Mouse (Mus musculus): ENCODE data around the gene Wdr62.

The Wdr62 gene

DNA sequence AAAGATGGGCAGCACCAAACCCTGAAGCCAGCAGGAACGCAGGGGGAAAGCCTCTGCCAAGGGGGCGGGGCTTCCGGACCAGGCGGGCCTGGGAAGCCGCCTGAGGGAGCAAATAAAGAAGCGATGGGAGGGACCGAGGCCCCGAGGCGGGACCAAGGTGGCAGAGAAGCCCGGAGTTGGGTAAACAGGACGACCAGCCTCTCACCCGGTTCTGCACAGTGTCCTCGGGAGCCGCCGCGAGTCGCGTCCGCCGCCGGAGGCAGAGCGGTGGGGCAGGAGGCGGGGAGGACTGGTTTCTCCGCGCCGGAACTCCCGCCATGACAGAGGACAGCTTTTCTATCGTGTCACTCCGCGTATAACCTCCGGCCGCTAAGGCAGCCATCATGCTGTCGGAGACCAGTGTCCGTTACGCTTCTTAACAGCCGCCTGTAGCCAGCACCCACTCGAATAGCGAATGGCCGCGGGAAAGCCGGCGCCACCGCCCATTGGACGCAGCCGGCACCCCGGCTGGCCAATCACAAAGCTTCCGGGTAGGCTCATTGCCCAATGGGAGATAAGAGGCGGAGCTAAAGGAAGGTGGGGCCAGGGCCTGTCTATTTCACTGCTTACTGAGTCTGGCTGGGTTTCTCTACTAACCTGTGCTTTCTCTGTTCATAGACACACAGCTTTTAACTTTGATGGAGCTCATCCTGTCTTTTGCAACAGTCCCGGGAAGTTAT, at the start of gene Wdr62, which contains the start of gene Thap8:
Wdr62 (minus strand) TSS at position 469 of the 719 bp plus-strand sequence.
Thap8 (plus strand) TSS at position 144 of the 719 bp plus-strand sequence.
- DNase-seq (ENCODE audit: low read depth, low spot score): peak; percentile 89

DNA sequence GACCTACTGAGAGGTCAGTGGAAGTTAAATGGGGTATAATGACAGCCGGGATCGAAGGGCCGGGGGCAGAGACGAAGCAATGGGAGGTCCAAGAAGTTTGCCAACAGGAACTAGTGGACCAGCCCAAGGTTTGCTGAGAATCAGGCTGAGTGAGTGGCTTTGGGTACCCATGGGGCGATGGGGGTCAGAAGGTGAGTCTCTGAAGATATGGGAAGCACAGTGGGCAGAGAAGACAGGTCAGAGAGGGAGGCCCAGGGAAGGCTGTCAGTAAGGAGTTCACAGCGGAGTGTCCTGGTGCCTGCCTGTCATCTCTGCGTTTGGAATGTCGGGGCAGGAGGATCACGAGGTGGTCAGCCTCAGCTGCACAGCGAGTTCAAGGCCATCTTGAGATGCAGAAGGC, 48.2 kb upstream of the Wdr62 start:
- DNase-seq (ENCODE audit: low read depth, low spot score): no peak

DNA sequence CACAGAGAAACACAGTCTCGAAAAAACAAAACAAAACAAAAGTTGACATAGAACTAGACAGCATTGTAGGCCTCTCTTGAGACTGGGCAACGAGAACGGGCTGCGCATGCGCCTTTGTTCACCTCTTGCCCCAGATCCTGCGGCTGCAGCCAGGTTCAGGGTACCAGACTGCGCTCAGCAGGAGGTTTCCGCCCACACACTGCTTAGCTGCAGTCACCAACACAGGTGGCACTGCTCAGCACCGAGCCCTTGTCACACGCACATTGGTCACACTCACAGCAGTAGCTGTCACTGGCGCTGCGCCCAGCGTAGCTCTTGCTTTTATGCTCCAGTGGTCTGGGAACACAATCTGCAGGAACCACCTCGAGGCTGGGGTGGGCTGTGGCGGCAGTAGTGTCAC, 46.9 kb upstream of the Wdr62 start:
- no peak for DNase-seq (ENCODE audit: low read depth, low spot score)

DNA sequence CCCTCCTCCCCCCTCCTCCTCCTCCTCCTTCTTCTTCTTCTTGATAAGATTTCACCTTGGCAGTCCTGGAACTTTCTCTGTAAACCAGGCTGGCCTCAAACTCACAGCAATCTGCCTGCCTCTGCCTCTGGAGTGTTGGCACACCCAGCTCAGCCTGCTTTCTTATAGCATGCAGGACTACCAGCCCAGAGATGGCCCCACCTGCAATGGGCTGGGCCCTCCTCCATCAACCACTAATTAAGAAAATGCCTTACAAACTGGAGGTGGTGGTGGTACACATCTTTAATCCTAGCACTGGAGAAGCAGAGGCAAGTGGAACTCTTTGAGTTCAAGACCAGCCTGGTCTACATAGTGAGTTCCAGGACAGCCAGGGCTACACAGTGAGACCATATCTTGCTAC, 46.2 kb upstream of the Wdr62 start:
- DNase-seq (ENCODE audit: low read depth, low spot score): no peak

DNA sequence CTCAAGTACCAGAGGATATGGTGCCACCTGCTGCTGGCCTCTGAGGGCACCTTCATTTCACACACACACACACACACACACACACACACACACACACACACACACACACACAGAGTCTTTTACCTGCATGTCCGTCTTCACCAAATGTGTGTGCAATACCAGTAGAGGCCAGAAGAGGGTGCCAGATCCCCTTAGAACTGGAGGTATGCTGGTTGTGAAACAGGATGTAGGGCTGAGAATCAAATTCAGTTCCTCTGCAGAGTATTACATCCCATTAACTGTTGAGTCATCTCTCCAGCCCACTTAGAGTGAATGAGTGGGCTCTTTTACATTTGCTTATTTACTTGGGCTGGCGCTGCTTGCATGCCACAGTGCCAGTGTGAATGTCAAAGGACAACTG, 45.1 kb upstream of the Wdr62 start:
- no peak for DNase-seq (ENCODE audit: low read depth, low spot score)

DNA sequence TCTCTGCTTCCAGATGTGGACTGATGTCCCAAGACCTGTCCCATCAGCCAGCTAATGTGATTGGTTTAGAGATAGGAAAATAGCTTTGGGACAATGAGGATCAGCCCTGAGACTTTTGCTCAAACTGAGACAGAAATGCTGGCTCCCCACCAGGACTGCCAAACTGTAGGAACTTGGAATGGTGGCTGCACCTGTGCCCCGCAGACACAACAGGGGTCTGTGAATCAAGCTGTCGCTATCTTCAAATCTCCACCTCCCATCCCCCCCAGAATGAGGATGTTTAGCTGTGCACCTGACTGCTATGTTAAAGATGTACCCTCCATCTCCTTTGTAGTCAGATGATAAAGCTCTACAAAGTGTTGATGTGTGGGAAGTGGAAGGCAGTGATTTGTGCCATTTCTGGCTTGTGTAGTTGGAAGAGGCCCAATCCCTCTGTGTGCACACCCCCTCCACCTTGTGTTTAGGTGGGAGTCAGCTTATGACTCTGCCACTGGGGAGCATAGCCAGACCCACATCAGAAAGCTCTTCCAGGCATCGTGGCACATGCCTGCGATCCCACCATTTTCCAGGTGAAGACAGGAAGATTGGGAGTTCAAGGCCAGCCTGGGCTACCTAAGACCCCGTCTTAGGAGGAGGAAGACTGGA, 44.2 kb upstream of the Wdr62 start:
- DNase-seq (ENCODE audit: low read depth, low spot score): peak; percentile 79

DNA sequence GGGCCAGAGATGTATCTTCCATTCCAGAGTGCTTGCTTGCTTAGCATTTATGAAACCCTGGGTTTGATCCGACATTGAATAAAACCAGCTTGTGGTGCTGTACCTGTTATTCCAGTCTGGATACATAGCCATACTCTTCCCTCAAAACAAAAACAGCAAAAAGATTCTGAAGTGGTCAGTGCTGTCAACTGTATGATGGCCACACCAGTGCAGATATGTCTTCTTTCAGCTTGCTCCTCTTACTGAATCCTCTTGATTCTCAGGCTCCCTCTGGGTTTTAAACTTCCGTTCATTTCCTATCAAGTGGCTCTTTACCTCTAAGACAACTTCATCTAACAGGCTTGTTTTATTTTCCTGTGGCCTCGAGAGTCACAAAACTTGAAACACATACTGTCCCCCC, 43.6 kb upstream of the Wdr62 start, which contains the start of gene Sdhaf1:
Sdhaf1 (minus strand) TSS at position 101 of the 400 bp plus-strand sequence.
- DNase-seq (ENCODE audit: low read depth, low spot score): no peak

DNA sequence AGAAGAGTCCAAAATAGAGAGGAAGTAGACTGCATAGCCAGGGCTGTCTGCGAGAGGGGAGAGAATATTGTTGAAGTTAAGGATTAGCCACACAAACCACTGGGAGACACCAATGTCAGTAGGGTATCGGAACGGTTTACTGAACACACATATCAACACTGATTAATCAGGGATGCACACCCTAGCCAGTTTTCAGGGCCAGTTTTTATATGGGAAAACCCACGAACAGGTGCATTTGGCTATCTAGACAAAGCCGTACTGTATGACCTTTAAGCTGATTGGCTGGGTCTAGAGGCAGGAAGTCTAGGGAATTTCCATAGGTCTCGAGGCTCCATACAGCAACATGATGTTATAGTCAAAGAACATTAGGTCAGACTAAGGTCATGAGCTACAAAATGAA, 42.6 kb upstream of the Wdr62 start:
- DNase-seq (ENCODE audit: low read depth, low spot score): no peak

DNA sequence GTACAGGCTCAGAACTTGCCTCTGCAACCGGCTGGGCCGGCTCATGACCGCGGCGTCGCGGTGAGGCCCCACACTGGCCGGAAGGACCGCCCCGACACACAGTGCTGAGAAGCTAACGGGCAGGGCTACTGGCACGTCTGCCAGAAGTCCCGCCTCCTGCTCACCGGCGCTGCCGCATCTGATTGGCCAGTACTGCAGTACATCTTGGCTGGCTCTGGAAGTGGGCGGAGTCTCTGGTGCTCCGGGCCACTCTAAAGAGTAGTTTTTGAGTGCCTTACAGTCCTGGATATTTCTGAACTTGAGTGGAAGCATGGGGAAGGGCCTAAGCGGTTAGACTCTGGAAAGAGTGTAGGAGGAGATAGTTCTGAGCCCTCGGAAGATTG, 42.1 kb upstream of the Wdr62 start:
- DNase-seq (ENCODE audit: low read depth, low spot score): peak; percentile 96

DNA sequence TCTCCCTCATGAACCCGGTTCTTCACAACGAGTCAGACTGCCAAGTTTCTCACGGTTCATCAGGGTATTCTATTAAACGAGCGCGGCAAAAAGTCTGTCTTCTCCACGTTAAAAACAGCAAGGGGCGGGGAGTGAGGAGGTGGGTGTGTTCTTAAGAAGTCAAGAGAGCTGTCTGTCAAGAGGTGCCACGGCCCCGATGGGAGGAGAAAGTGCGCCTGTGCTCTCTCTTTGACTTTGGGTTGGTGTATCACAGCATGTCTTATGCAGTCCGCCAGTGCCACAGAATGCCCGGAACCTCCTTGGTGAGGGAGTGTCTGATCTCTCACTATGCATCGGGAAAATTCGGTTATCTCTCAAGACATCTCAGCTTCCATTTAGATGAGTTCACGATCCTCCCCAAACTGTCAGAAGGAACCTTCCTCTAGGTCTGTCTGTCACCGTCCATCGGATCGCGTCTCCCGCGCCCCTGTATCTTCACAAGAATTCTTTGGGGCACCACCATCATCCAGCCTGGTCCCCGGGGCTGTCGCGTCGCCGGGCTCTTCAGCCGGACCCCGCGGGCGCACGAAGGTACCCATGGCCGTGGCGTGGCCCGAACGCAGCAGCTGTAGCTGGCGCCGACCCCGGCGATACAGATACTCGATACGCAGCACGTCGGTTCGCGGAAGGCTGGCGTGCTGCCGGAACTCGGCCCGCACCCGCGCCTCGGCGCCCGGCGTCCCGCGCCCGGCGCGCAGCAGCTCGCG, 41.5 kb upstream of the Wdr62 start, which contains the start of gene E130208F15Rik:
E130208F15Rik (plus strand) TSS at position 202 of the 746 bp plus-strand sequence.
- peak; percentile 79 for DNase-seq (ENCODE audit: low read depth, low spot score)

DNA sequence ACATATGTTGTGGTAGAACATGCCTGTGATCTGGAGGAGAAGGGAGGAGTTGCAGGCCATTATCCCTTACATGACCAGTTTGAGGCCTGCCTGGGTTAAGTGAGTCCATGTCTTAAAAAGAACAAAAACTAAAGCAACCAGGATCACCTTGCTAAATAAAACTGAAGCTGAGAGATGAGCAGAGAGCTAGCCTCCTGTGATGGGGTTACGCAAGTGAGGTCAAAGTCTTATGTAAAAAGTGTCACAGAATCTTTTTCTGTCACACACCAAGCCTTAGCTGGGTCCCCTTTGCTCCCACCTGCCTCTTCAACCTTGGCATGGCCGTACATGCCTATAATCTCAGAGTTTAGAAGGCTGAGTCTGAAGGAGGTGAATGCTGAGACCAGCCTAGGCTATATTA, 40.7 kb upstream of the Wdr62 start:
- no peak for DNase-seq (ENCODE audit: low read depth, low spot score)

DNA sequence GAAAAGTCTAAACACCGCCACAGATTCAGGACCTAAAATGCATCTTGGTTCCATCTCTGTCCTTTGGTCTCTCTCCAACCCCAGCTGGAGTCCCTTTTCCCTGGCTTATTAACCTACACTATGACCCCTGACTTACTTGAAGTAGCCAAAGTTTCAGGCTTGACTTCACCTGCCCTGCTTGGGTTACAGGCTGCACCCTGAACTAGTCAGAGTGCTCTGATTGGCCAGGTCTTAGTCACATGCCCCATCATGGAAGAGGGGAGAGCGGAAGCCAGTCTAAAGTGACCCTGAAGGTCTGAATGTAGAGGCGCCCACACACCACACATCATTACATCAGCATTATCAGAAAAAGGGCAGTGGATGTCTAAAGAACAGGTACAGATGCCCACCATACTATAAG, 37.9 kb upstream of the Wdr62 start:
- no peak for DNase-seq (ENCODE audit: low read depth, low spot score)

DNA sequence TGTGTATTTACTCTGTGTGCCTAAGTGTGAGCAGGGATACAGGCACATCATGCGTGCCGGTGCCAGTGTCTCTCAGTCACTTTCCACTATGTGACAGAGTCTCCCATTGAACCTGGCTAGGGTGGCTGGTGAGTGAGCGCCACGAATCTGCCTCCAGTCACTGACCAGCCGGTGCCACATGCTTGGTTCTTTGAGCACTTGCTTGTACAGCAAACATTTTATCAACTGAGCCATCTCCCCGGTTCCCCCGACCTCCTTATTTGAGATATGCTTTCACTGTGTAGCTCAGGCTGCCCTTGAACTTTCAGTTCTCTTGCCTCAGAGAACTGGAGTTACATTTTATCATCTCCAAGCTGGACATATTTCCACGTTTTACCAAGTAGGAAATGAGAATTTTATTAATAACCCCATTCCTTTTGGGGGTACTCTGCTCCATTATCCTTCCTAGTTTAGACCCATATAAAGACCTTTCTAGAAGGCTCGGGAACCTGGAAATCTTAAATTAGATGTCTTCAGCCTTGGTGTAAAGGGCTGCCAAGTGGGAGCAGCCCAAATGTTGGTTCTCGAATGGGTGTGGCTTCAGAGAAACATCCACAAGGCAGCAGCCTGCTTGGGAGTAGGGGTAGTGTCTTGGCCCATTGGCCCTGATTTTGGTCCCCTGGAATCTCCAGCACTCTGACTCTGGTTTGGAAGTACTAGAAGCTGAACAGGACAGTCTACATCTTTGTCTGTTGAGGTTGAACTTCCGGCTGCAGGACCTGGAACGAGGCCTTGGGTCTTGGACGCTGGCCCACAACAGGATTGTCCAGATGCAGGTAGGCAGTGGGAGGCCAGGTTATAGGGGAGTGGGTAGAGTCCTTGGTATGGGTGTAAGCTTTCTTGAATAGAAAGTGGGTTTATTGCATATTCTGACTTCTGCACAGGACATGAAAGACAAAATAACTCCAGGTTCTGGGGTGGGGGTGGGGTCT, 35.6 kb upstream of the Wdr62 start:
- no peak for DNase-seq (ENCODE audit: low read depth, low spot score)

DNA sequence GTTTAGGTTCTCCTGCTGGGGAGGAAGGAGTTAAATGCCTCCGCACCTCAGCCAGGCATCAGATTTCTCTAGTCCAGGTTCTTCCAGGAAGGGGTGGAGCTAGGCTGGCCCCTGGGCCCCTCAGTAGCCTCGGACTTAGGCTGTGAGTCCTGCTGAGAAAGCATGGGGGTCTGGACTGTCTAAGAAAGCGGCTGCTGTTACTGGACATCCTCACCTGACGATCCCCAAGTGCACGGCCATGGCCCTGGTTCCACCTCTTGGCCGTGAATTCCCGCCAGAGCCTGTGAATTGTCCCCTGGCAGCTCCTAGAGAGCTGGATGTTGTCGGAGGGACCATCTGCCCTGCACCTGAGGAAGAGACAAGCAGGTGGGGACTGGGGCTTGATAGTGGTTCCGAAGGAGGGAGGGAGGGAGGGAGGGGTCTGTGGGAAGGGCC, 34.5 kb upstream of the Wdr62 start, which contains the start of gene Syne4:
Syne4 (plus strand) TSS at position 87 of the 435 bp plus-strand sequence.
- no peak for DNase-seq (ENCODE audit: low read depth, low spot score)

DNA sequence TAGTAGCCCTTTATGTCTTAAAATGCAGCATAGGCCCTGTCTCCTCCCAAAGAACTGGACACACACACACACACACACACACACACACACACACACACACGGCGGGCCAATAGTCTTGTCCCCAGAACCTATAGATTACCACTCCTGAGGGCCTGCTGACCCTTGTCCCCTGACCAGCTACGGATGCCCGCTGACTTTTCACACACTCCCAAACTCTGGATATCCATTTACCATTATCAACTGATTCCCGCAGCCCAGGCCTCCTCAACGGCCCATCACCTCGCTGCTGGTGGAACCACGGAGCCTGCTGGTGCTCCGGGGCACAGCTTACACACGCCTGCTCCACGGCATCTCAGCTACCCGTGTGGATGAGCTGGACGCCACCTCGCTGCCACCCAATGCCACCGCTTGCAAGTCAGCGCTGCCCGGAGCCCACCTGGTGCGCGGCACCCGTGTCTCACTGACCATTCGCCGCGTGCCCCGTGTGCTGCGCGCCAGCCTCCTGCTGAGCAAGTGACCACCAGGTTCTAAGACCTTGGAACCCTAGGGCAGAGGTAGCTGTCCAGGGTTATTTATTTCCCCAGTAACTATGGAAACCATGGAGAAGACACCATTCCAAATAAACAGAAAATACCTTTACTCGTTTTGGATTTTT, 33.6 kb upstream of the Wdr62 start:
- DNase-seq (ENCODE audit: low read depth, low spot score): no peak

DNA sequence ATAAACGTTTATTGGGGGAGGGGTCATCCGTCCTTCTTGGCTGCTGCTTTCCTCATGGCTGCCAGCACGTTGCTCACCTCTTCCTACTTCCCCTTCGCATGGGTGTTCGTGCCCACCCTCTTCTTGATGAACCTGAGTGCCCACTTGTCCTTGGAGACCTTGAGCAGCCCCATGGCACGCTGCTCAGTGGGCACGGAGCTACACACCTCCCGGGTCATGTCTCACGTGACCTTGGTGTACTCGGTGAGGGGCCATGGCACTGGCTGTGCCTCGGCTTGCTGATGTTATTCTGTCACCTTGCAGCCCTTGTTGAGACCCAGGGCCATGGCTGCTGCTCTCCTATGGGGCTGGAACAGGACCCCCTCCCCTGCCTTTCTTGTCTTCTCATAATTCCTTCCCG, 29.9 kb upstream of the Wdr62 start:
- no peak for DNase-seq (ENCODE audit: low read depth, low spot score)

DNA sequence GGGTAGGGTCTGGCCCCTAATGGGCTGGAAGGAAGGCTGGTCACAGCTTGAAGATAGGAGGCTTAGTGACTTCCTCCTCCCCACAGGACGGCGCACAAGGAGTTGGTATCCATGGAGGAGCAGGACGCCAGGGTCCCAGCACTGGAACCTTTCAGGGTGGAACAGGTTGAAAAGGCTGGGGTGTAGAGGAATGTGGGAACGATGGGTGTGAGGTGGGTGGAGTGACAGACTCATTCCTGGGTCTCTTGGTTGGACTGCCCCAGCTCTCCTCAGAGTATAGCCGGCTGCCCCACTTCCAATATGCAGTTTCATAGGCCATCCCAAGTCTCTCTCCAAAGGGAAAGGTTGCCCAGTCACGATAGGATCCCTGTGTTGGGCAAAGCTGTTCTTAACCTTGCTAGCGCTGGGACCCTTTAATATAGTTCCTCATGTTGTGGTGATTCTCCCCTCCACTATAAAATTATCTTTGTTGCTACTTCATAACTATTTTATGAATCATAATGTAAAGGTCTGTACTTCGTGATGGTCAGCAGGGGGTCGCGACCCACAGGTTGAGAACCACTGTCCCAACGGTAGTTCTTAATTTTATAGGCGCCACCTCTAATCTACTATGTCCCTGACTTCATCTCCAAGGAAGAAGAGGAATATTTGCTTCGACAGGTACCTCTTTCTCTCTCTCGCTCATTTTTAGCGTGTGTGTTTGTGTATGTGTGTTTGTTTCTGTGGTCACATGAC, 29.3 kb upstream of the Wdr62 start:
- DNase-seq (ENCODE audit: low read depth, low spot score): no peak

DNA sequence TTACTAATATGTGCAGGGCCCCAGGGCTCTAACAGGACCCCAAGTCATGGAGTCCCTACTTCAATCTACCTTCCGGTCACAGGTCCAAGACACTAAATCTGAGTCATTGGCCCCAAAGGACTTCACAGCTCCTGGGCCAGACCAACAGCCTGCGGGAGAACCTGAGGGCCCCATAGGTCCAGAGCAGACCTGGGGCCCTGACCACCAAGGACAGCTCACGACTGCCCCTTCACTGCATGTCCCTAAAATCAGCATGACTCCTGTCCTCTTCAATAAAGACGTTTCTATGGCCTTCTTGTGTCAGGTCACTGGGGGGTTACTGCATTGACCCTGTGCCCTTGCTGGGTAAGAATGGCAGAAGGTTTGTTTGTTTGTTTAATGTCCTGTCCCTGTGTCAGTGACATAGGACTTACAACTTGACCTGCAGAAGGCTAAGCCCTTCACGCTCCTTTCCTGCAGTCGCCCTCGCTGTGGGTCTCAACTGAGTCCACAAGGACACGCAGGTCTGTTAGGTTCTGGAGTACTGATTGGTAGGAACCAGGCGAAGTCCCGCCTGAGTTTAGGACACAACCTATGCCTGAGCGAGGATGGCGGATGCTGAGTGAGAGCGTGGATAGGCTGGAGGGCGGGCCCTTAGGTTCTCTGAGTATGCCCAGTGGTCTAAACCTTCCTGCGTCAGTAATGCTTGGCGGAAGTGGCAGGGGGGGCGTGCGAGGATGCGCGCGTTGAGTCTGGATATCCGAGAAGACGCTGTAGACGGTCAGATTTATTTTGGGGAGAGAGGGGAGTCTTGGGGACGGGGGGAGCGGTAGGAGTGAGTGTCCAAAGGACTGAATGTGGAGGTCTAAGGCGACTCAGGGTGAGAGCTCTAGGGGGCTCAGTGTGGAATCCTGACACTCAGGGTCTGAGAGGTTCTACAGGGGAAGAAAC, 28.1 kb upstream of the Wdr62 start, which contains the start of gene Alkbh6:
Alkbh6 (plus strand) TSS at position 642 of the 930 bp plus-strand sequence.
- peak; percentile 99 for DNase-seq (ENCODE audit: low read depth, low spot score)
